Mouse (Mus musculus) cerebellum, adult 11-12 months (tissue): ENCODE results near the gene Flot1.
"Not testable (repeated sequence)": the region's sequence is repeated elsewhere in the genome, so short reads cannot be mapped to it uniquely, and the experiment has no call there.

Experiments used
- DNase-seq: peaks from one replicate; pipeline ENCODE4 v3.0.0; 2022

Flot1 gene

DNA sequence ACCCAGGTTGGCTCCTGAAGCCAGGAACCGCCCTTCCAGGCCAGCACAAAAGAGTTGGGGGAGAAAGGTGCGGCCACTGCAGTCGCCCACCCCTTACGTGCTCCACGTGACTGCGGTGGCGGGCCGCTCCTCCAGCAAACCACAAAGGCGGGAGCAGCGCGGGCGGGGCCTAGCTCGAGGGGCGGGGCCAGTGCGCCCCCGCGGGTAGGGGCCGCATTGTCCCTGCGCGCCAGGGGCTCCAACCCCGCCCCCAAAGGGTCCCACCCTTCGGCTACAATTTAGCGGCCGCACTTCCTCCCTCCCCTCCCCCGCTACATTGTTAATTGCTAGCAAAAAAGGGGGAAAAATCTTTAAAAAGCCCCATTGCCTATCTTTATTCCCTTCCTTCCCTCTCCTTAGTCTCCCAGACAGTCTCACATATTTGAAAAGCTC, 14.0 kb downstream of the Flot1 start:
- peak; percentile 85 for DNase-seq

DNA sequence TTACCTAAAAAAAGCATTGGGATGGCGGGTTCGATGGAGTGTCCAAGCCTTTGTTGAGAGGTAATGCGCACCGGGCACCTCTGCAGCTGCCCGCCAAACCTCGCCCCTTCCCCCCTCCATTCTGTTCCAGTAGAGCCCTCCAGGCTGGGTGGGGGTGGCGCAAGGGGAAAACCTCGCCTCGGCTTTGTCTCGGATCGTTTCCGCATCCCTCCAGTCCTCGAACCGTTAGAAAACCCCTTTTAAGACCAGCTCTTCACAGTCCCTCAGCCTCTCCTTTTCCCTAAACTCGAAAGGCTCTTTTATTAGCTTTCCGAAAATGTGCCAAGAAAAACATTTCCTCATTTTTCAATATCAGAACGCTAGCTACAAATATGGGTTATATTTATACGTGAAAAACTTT, 14.5 kb downstream of the Flot1 start:
- peak; percentile 71 for DNase-seq

DNA sequence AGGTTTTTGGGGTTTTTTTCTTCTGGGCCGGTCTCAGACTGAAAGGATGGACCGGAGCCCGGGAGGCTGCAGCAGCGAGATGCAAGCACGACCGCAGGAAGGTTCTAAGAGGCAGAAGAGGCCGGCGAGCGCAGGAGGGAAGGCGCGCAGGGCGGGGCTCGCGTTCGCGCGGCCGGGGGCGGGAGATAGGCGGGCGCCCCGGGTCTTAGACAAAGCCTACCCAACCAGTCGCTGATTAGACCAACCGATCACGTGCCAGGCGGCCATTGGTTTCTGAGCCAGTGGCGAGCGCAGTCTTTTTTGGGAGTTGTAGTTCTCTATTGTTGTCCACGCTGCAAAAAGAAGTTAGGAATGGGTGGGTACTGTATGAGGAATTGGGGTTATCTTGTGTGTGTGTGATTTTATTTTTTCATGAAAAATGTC, 15.1 kb downstream of the Flot1 start, which contains the start of gene Tubb5:
Gene Tubb5, minus strand, starts transcription at position 185 of the 423 bp plus-strand sequence.
- peak; percentile 97 for DNase-seq

DNA sequence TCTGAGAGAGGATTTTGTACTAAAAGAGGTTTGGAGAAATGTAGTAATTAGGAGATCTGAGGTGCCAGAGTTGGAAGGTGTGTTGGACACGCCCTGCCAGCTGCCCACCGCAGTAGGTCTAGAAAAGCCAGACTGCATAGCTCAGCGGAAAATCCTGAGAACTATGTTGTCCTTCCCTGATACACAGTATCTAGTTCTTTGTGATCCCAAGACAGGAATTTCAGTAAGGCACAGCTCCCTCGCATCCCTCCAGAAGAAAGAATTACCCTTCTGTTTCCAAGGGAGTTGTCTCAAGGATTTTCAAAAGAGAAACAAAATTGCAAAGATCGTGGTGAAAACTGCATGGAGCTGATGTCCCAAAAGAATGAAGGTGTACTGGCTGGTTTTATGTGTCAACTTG, 15.5 kb downstream of the Flot1 start:
- DNase-seq, result peak; percentile 56

DNA sequence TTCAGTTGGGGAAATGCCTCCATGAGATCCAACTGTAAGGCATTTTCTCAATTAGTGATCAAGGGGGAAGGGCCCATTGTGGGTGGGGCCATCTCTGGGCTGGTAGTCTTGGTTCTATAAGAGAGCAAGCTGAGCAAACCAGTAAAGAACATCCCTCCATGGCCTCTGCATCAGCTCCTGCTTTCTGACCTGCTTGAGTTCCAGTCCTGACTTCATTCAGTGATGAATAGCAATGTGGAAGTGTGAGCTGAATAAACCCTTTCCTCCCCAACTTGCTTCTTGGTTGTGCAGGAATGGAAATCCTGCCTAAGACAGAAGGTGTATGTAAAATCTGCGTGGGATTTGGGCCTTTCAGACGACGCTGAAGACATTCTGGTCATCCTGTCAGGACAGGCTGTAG, 16.0 kb downstream of the Flot1 start:
- not testable (repeated sequence) for DNase-seq

DNA sequence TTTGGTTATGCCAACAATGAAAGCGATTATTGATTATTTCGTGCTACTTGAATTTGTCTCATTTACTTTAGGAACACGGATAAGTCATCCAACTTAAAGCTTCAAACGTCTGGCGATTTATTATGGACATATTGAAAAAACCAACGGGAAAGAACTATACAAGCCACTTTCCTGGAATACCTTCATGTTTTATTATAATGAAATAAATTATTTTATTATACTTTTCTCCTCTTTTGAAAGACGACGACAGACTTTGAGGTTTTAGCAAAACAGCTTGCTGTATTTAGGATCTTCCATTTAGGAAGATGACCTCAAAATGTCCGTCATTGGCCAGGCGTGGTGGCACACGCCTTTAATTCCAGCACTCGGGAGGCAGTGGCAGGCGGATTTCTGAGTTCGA, 17.5 kb downstream of the Flot1 start:
- DNase-seq, result no peak

- peak; percentile 100 for DNase-seq
Observed at GRCm38 (mm10) chr17:35841076-35841950, 18.3 kb downstream of the Flot1 start, which contains the start of gene Mdc1. Mdc1 (plus strand) TSS chr17:35841515.

DNA sequence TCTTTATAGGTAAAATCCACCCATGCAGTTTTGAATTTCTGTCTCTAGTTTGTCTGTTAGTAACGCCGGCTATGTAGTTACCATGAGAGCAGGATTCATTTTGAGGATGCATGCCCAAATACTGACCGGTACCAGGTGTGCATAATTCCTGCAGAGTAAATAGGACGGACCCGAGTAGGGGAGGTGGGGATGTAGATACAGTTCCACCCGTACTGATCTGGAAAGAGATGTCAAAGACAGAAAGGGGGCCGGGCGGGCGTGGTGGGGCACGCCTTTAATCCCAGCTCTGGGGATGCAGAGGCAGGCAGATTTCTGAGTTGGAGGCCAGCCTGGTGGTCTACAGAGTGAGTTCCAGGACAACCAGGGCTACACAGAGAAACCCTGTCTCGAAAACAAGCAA, 19.0 kb downstream of the Flot1 start:
- peak; percentile 51 for DNase-seq

DNA sequence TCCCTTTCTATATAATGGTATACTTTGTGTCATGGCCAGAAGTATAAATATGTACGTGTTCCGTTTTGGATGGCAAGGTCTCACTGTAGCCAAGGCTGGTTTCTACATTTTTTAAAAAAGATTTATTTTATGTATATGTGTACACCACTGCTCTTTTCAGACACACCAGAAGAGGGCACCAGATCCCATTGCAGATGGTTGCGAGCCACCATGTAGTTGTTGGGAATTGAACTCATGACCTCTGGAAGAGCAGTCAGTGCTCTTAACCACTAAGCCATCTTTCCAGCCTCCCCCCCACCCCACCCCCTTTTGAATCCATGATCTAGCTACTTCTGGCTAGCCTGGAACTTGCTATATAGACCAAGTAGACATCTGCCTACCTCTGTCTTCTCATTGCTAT, 20.5 kb downstream of the Flot1 start:
- DNase-seq, result no peak

GRCm38 (mm10) chr17:35848112-35848511, 25.1 kb downstream of the Flot1 start:
- DNase-seq, result no peak

DNA sequence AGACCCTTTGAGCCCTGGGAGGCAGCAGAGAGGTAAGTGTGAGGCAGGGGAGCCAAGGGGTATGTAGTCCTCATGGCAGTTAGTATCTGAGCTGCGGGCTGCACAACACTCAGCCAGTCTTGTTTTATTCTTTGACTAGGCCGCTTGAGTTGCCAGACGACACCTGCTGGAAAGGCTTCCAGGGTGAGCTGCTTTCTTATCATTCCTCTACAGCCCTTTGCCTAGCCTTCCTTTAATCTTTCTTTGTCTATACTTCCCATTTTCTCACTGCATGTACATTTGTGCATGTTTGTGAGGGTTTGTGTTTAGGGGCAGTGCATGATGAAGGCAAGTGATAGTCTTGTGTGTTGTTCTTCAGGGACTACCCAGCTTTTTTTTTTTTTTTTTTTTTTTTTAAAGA, 27.9 kb downstream of the Flot1 start:
- no peak for DNase-seq

- no peak for DNase-seq
Observed at GRCm38 (mm10) chr17:35859371-35859770, 36.3 kb downstream of the Flot1 start.

DNA sequence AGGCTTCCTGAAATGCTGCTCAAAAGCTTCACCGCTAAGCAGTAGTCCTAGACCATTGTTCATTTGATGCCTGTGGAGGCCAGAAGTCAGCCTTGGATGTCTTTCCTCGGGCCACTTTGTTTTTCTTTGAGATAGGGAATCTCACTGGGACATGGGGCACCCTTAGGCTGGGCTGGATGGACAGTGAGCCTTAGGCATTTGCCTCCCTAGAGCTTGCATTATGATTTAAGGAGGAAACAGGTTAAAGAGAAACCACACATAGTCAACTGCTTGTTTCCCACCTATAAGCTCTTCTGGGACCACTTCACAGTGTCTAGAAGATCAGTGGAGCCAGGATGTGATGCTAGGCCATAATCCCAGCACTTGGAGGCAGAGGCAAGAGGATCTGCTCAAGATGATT, 36.8 kb downstream of the Flot1 start:
- DNase-seq, result no peak

DNA sequence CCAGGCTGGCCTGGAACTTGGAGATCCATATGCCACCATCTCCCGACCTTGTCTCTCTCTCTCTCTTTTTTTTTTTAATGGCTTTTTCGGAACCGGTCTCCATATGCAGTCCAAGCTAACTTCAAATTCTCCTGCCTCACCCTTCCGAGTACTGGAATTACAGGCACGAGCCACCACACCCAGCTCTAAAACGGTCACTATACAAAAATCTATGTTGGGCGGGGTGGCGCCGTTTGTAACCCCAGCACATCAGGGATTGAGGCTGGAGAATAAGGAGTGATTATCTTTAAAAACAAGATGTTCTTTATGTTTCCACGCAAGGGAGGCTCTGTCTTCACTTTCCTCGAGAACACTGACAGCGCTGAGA, 37.8 kb downstream of the Flot1 start:
- no peak for DNase-seq

GRCm38 (mm10) chr17:35861198-35861857, 38.3 kb downstream of the Flot1 start, which contains the start of gene Nrm:
Nrm (plus strand) TSS chr17:35861318.
- peak; percentile 87 for DNase-seq

- DNase-seq, result no peak
Observed at GRCm38 (mm10) chr17:35864832-35865353, 41.9 kb downstream of the Flot1 start.

GRCm38 (mm10) chr17:35865481-35866280, 42.7 kb downstream of the Flot1 start, which contains the start of gene Ppp1r18:
Ppp1r18 (plus strand) TSS chr17:35865593.
- no peak for DNase-seq

DNA sequence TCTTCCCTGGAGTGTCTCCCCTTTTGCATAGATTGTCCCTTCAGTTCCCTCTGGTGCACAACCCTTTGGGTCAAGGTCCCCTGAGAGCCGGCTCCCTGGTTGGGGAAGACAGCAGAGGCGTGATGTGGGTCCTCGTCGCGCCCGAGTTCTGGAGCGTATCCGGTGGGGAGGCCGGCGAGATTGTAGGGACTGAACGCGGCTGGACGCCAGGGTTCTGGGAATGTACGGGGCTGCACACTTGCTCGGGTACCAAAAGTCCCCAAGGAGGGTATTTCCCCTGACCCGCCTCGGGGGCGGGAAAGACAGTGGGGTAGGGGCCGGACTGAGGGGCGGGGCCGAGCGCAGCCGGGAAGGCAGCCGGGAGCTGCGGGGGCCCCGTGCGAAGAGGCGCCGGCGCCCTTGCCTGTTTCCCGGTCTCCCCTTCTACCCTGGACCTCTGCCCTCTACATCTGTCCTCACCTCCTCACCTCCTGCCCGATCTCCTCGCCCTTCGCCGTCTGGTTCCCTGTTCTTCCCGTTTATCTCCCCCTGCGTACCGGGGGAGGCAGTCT, 43.3 kb downstream of the Flot1 start:
- DNase-seq, result no peak

DNA sequence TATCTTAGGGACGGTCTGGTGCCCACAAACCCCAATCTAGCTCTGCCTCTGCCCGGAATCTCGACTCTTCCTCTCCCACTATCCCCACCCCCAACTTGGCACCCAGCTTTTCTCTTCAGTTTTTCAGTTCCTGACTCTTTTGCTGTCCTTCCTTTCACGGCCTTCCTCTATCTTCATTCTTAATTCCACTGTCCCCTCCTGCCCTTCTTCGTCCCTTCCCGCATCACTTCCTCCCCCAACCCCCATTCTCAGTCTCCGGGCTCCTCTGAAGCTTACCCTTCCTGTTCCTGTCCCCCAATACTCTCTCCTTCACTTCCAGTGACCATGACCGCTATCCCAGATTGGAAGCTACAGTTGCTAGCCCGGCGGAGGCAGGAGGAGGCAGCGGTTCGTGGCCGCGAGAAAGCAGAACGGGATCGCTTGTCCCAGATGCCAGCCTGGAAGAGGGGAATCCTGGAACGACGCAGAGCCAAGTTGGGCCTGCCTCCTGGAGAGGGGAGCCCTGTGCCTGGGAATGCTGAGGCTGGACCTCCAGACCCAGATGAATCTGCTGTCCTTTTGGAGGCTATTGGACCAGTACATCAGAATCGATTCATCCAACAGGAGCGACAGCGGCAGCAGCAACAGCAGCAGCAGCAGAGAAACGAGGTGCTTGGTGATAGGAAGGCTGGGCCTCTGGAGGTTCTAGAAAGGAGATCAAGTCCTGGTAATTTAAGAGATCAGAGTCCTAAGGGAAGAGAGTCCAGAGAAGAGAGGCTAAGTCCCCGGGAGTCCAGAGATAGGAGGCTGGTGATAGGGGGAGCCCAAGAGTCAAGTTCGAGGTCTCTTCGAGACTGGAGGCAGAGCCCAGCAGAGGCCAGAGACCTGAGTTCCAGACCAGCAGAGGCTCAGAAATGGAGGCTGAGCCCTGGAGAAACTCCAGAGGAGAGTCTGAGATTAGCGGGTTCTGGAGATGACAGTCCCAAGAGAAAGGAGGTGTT, 44.2 kb downstream of the Flot1 start:
- no peak for DNase-seq

DNA sequence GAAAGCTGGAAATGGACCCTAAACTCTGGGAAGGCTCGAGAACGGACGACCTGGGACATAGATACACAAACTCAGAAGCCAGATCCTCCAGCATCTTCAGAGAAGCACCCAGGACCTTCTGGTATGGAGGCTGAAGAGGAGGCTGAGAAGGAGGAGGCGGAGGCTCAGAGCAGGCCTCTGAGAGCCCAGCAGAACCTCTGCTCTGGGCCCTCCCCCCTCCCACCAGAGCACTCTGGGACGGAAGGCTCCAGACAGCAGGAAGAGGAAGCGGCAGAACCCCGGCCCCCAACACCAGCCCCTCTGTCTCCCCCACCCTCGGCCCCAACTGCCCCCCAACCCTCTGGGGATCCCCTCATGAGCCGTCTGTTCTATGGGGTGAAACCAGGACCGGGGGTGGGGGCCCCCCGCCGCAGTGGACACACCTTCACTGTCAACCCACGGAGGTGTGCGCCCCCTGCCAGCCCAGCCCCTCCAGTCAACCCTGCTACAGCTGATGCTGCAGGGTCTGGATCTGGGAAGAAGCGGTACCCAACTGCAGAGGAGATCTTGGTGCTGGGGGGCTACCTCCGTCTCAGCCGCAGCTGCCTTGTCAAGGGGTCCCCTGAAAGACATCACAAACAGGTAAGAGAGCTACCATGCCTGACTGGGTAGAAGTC, 45.3 kb downstream of the Flot1 start:
- DNase-seq, result no peak

DNA sequence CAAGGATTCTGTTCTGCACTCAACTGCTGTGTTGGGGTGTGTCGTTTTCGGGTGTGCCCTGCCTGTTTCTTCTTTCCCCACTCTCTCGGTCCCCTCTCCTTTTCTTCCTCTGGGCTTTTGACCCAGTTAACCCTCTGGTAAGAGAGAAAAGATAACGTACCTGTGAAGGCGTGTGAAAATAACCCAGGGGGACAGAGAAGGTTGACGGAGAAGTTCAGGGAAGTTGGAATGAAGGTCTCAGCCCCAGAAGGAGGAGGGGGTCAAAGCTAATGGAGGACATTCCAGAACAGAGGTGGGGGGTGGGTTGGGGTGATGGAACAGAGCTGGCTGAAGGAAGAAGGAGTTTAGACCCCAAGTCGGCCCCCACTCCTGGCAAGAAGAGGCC, 45.9 kb downstream of the Flot1 start:
- no peak for DNase-seq
